Mouse (Mus musculus) MEL (cell line): ENCODE measurements at regions not wholly inside any gene's neighbourhood (a gene's known extent, or its start where the extent isn't known, plus 50 kb on each side); places are given as distances from the start of the nearest gene placed in this dataset.

ENCODE experiments used
- DNase-seq: peaks from one replicate; pipeline ENCODE4 v3.0.0; 2011; ENCODE audit warnings: low read depth, low spot score
- H3K27ac ChIP-seq: 2 replicates; pipeline ENCODE4 v1.5.1; 2012; ENCODE audit warnings: low read depth, mild to moderate bottlenecking, control low read depth, low read length, moderate library complexity; ENCODE audit not compliant: control insufficient read depth
- H3K27me3 ChIP-seq, 2 experiments: fragments of 150-350 bp in 1 of 2; sonication (generic) in 1 of 2; 2 replicates each; pipeline ENCODE4 v1.6.1; 2012; ENCODE audit warnings: low read length in 2 of 2, mild to moderate bottlenecking in 2 of 2, improper control_type of control experiment in 1 of 2, moderate library complexity in 1 of 2; ENCODE audit not compliant: insufficient read depth in 2 of 2, control insufficient read depth in 1 of 2
- H3K36me3 ChIP-seq, 2 experiments: 2 replicates each; pipeline ENCODE4 v1.6.1; 2012 to 2014; ENCODE audit warnings: low read length in 2 of 2, improper control_type of control experiment in 1 of 2, inconsistent platforms in 1 of 2, mild to moderate bottlenecking in 1 of 2; ENCODE audit not compliant: insufficient read depth in 2 of 2, control insufficient read depth in 1 of 2
- H3K4me1 ChIP-seq, 2 experiments: fragments of 150-350 bp in 1 of 2; sonication (generic) in 1 of 2; 2 replicates each; pipeline ENCODE4 v1.6.1; 2012; ENCODE audit warnings: low read length in 2 of 2, improper control_type of control experiment in 1 of 2, mild to moderate bottlenecking in 1 of 2; ENCODE audit not compliant: insufficient read depth in 2 of 2, control insufficient read depth in 1 of 2
- H3K4me3 ChIP-seq, 2 experiments: fragments of 150-350 bp in 1 of 2; sonication (generic) in 1 of 2; 2 replicates each; pipeline ENCODE4 v1.5.1; 2012; ENCODE audit warnings: low read depth in 2 of 2, low read length in 2 of 2, mild to moderate bottlenecking in 2 of 2, moderate library complexity in 2 of 2, control low read depth in 1 of 2, improper control_type of control experiment in 1 of 2; ENCODE audit not compliant: control insufficient read depth in 1 of 2, insufficient read depth in 1 of 2
- H3K79me2 ChIP-seq: 2 replicates; pipeline ENCODE4 v1.6.1; 2012; ENCODE audit warnings: mild to moderate bottlenecking, low read length, moderate library complexity; ENCODE audit not compliant: control insufficient read depth, poor library complexity, insufficient read depth
- H3K9ac ChIP-seq: 2 replicates; pipeline ENCODE4 v1.6.1; 2012; ENCODE audit warnings: low read depth, mild to moderate bottlenecking, control low read depth, low read length, moderate library complexity; ENCODE audit not compliant: control insufficient read depth, poor library complexity, severe bottlenecking
- H3K9me3 ChIP-seq: fragments of 150-350 bp; sonication (generic); replicated peaks from 2 replicates; pipeline ENCODE4 v1.6.1; 2012; ENCODE audit warnings: mild to moderate bottlenecking, low read length, improper control_type of control experiment, moderate library complexity; ENCODE audit not compliant: insufficient read depth
- BHLHE40 ChIP-seq: IDR thresholded peaks from 2 replicates; pipeline ENCODE4 v1.6.1; 2012; ENCODE audit warnings: low read depth, mild to moderate bottlenecking, inconsistent platforms, low read length, improper control_type of control experiment, borderline replicate concordance
- CHD1 ChIP-seq: IDR thresholded peaks from 2 replicates; pipeline ENCODE4 v1.6.1; 2012; ENCODE audit warnings: low read depth, mild to moderate bottlenecking, inconsistent platforms, low read length, improper control_type of control experiment
- CTCF ChIP-seq, 3 experiments: IDR thresholded peaks in 2 of 3; conservative IDR thresholded peaks in 1 of 3; 2 replicates each; pipeline ENCODE4 v1.5.1; 2011 to 2012; ENCODE audit warnings: low read length in 3 of 3, low read depth in 2 of 3, mild to moderate bottlenecking in 2 of 3, improper control_type of control experiment in 1 of 3, inconsistent platforms in 1 of 3, mixed read lengths in 1 of 3, moderate library complexity in 1 of 3; ENCODE audit not compliant: control insufficient read depth in 1 of 3, insufficient read depth in 1 of 3, poor library complexity in 1 of 3, severe bottlenecking in 1 of 3
- GABPA ChIP-seq: IDR thresholded peaks from 2 replicates; pipeline ENCODE4 v1.6.1; 2012; ENCODE audit warnings: low read depth, mild to moderate bottlenecking, inconsistent platforms, low read length, improper control_type of control experiment, moderate library complexity
- GATA1 ChIP-seq: IDR thresholded peaks from 2 replicates; pipeline ENCODE4 v1.6.1; 2011; ENCODE audit warnings: low read depth, low read length, improper control_type of control experiment
- HCFC1 ChIP-seq: IDR thresholded peaks from 2 replicates; pipeline ENCODE4 v1.6.1; 2012; ENCODE audit warnings: low read depth, mild to moderate bottlenecking, inconsistent platforms, low read length, improper control_type of control experiment, moderate library complexity
- JUND ChIP-seq: IDR thresholded peaks from 2 replicates; pipeline ENCODE4 v1.6.1; 2011; ENCODE audit warnings: low read depth, mild to moderate bottlenecking, improper control_type of control experiment, low read length
- KAT2A ChIP-seq: conservative IDR thresholded peaks from 2 replicates; pipeline ENCODE4 v1.6.1; 2012; ENCODE audit warnings: low read depth, low read length, improper control_type of control experiment, inconsistent platforms
- MAFK ChIP-seq: IDR thresholded peaks from 2 replicates; pipeline ENCODE4 v1.6.1; 2011; ENCODE audit warnings: low read depth, mild to moderate bottlenecking, low read length, improper control_type of control experiment, borderline replicate concordance
- MXI1 ChIP-seq: IDR thresholded peaks from 2 replicates; pipeline ENCODE4 v1.6.1; 2011; ENCODE audit warnings: mild to moderate bottlenecking, low read depth, low read length, improper control_type of control experiment
- MYC ChIP-seq: IDR thresholded peaks from 2 replicates; pipeline ENCODE4 v1.6.1; 2011; ENCODE audit warnings: low read depth, mild to moderate bottlenecking, low read length, improper control_type of control experiment, moderate library complexity
- POLR2A ChIP-seq, 2 experiments: IDR thresholded peaks; 2 replicates each; pipeline ENCODE4 v1.6.1; 2011 to 2012; ENCODE audit warnings: low read length in 2 of 2, mild to moderate bottlenecking in 2 of 2, control low read depth in 1 of 2, improper control_type of control experiment in 1 of 2, low read depth in 1 of 2, moderate library complexity in 1 of 2; ENCODE audit not compliant: control insufficient read depth in 1 of 2, insufficient read depth in 1 of 2, poor library complexity in 1 of 2
- RAD21 ChIP-seq: IDR thresholded peaks from 2 replicates; pipeline ENCODE4 v1.6.1; 2011; ENCODE audit warnings: mild to moderate bottlenecking, low read depth, low read length, improper control_type of control experiment
- SIN3A ChIP-seq: IDR thresholded peaks from 2 replicates; pipeline ENCODE4 v1.6.1; 2012; ENCODE audit warnings: low read length, improper control_type of control experiment, inconsistent platforms
- SMC3 ChIP-seq: IDR thresholded peaks from 2 replicates; pipeline ENCODE4 v1.6.1; 2011; ENCODE audit warnings: low read depth, low read length, improper control_type of control experiment
- TCF12 ChIP-seq: IDR thresholded peaks from 2 replicates; pipeline ENCODE4 v1.6.1; 2014; ENCODE audit warnings: low read depth, mild to moderate bottlenecking, inconsistent platforms, low read length, improper control_type of control experiment, moderate library complexity
- UBTF ChIP-seq: IDR thresholded peaks from 2 replicates; pipeline ENCODE4 v1.6.1; 2012; ENCODE audit warnings: low read depth, mild to moderate bottlenecking, inconsistent platforms, low read length, improper control_type of control experiment, moderate library complexity, borderline replicate concordance; ENCODE audit not compliant: insufficient read depth
- USF1 ChIP-seq: IDR thresholded peaks from 2 replicates; pipeline ENCODE4 v1.6.1; 2014; ENCODE audit warnings: low read depth, mild to moderate bottlenecking, inconsistent platforms, low read length, improper control_type of control experiment, moderate library complexity
- USF2 ChIP-seq, 2 experiments: IDR thresholded peaks; 2 replicates each; pipeline ENCODE4 v1.6.1; 2011 to 2012; ENCODE audit warnings: improper control_type of control experiment in 2 of 2, low read length in 2 of 2, borderline replicate concordance in 1 of 2, inconsistent platforms in 1 of 2, low read depth in 1 of 2, mild to moderate bottlenecking in 1 of 2; ENCODE audit not compliant: insufficient read depth in 1 of 2
- ZC3H11A ChIP-seq: IDR thresholded peaks from 2 replicates; pipeline ENCODE4 v1.6.1; 2012; ENCODE audit warnings: low read depth, mild to moderate bottlenecking, inconsistent platforms, low read length, improper control_type of control experiment
- ZKSCAN1 ChIP-seq: IDR thresholded peaks from 2 replicates; pipeline ENCODE4 v1.6.1; 2012; ENCODE audit warnings: low read depth, mild to moderate bottlenecking, inconsistent platforms, low read length, improper control_type of control experiment, moderate library complexity
- ZNF384 ChIP-seq: IDR thresholded peaks from 2 replicates; pipeline ENCODE4 v1.6.1; 2012; ENCODE audit warnings: low read depth, mild to moderate bottlenecking, inconsistent platforms, low read length, improper control_type of control experiment

DNA sequence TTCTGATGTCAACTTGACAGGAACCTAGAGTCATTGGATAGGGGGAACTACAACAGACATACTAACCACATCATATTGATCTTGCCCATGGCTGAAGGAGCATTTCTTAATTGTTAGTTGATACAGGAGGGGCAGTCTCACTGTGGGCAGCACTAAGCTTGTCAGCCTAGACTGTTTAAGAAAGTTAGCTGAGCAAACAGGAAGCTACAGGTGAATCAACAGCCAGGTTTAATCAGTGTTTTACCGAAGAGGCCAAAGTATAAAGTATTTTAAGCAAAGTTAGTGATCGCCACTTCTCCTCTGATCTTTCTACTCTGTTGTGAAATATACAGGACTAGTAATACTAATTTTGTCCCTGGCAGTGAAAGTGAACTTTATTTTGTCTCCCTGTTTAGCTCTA, 109.6 kb upstream of the Chmp2b start:
- DNase-seq, result no peak
- H3K79me2 ChIP-seq, result no peaks in the 10 kb centered on the region
- H3K9ac ChIP-seq, result no peak overlapping the region
- H3K4me3 ChIP-seq, result no peak overlapping the region
- H3K36me3 ChIP-seq, result no peaks in the 10 kb centered on the region
- no peaks in the 10 kb centered on the region for H3K9me3 ChIP-seq
- no peaks in the 10 kb centered on the region for H3K4me1 ChIP-seq
- no peaks in the 10 kb centered on the region for H3K27me3 ChIP-seq
- H3K27ac ChIP-seq, result no peak overlapping the region
- TF ChIP-seq UBTF, result no peak
- TF ChIP-seq RAD21, result no peak
- no peak for TF ChIP-seq ZNF384
- TF ChIP-seq POLR2A (IDR thresholded peaks at IDR 0.05; ENCODE audit: control insufficient read depth in 1 of 2, insufficient read depth in 1 of 2, low read depth in 1 of 2, low read length in 2 of 2, poor library complexity in 1 of 2), result no peak
- no peak for TF ChIP-seq MYC

DNA sequence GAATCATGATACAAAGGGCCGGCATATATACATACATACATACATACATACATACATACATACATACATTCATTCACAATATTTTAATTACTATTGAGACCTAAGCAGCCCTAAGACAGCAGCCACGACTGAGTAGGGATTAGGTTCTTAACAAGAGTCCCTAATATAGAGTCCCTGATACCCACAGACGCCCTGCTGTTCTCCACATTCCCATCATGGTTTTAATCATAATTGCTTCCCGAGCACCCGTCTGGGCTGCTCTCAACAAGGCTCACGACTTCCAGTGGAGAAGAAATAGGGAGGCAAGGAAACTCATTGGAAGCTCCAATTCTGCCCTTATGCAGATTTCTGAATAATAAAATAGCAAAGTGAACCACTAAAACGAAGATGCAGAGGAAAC, 120.6 kb upstream of the Chmp2b start:
- Histone ChIP-seq H3K9me3 (no peaks in the 10 kb centered on the region), H3K4me1 (no peaks in the 10 kb centered on the region), H3K27ac (no peak overlapping the region), H3K4me3 (no peak overlapping the region), H3K36me3 (no peaks in the 10 kb centered on the region), H3K27me3 (no peaks in the 10 kb centered on the region), H3K79me2 (no peaks in the 10 kb centered on the region), H3K9ac (no peak overlapping the region)
- no peak for TF ChIP-seq ZKSCAN1
- no peak for TF ChIP-seq TCF12
- TF ChIP-seq USF2 (IDR thresholded peaks at IDR 0.05; ENCODE audit: borderline replicate concordance in 1 of 2, insufficient read depth in 1 of 2, low read depth in 1 of 2, low read length in 2 of 2), result no peak
- no peak for TF ChIP-seq MXI1
- no peak for TF ChIP-seq SMC3
- no peak for TF ChIP-seq MYC
- no peak for TF ChIP-seq HCFC1
- no peak for TF ChIP-seq CTCF (IDR thresholded peaks at IDR 0.05 in 2 of 3, conservative IDR thresholded peaks at IDR 0.05 in 1 of 3; ENCODE audit: control insufficient read depth in 1 of 3, insufficient read depth in 1 of 3, low read depth in 2 of 3, low read length in 3 of 3, poor library complexity in 1 of 3, severe bottlenecking in 1 of 3)
- no peak for TF ChIP-seq MAFK
- TF ChIP-seq SIN3A, result no peak
- no peak for TF ChIP-seq USF1
- no peak for TF ChIP-seq KAT2A
- no peak for TF ChIP-seq UBTF
- TF ChIP-seq ZC3H11A, result no peak
- TF ChIP-seq BHLHE40, result no peak
- no peak for TF ChIP-seq JUND
- TF ChIP-seq CHD1, result no peak
- TF ChIP-seq GATA1, result no peak
- TF ChIP-seq GABPA, result no peak
- DNase-seq, result no peak
